Mouse (Mus musculus) regulatory T cell (primary cell): ENCODE data around the gene Gxylt2.

Source experiments
- in situ Hi-C: fragments of 300-600 bp; cut with MboI, MseI; formaldehyde crosslinking; loops from one replicate; pipeline ENCODE4 v1.15.1; 2025; ENCODE audit warnings: high pct_unique_total_duplicates

Gene Gxylt2

GRCm38 (mm10) chr6:100704574-100705365 lies at the start of gene Gxylt2:
Gxylt2 (plus strand) TSS chr6:100704734.
- in situ Hi-C loops = loop anchor here (5.0 kb wide), 1 partner anchor 92 kb away; no protein-coding TSS in a partner anchor

GRCm38 (mm10) chr6:100660395-100660794 lies 44.1 kb upstream of the Gxylt2 start:
- in situ Hi-C loops = no loop called here

GRCm38 (mm10) chr6:100662224-100662623 lies 42.3 kb upstream of the Gxylt2 start:
- in situ Hi-C loops = no loop called here

- in situ Hi-C loops = loop anchor here (5.0 kb wide), 1 partner anchor 210 kb away; no protein-coding TSS in a partner anchor
Measured at GRCm38 (mm10) chr6:100667644-100668043, 36.9 kb upstream of the Gxylt2 start.

GRCm38 (mm10) chr6:100668858-100669257 lies 35.7 kb upstream of the Gxylt2 start:
- in situ Hi-C loops = loop anchor here (5.0 kb wide), 1 partner anchor 208 kb away; no protein-coding TSS in a partner anchor

GRCm38 (mm10) chr6:100670370-100670841 lies 34.1 kb upstream of the Gxylt2 start:
- in situ Hi-C loops = no loop called here

GRCm38 (mm10) chr6:100670880-100671344 lies 33.6 kb upstream of the Gxylt2 start, which contains the start of gene Shq1:
Shq1 (minus strand) TSS chr6:100671157.
- in situ Hi-C loops = no loop called here

- in situ Hi-C loops = no loop called here
Measured at GRCm38 (mm10) chr6:100671401-100671800, 33.1 kb upstream of the Gxylt2 start.

- in situ Hi-C loops = no loop called here
Measured at GRCm38 (mm10) chr6:100674974-100675373, 29.6 kb upstream of the Gxylt2 start.

GRCm38 (mm10) chr6:100676461-100676860 lies 28.1 kb upstream of the Gxylt2 start:
- in situ Hi-C loops = no loop called here

- in situ Hi-C loops = no loop called here
Measured at GRCm38 (mm10) chr6:100678636-100679035, 25.9 kb upstream of the Gxylt2 start.

GRCm38 (mm10) chr6:100686341-100686740 lies 18.2 kb upstream of the Gxylt2 start:
- in situ Hi-C loops = no loop called here

GRCm38 (mm10) chr6:100699986-100700385 lies 4.5 kb upstream of the Gxylt2 start:
- in situ Hi-C loops = no loop called here

GRCm38 (mm10) chr6:100700774-100701173 lies 3.8 kb upstream of the Gxylt2 start:
- in situ Hi-C loops = no loop called here

GRCm38 (mm10) chr6:100704197-100704573 lies 349 bp upstream of the Gxylt2 start:
- in situ Hi-C loops = no loop called here

- in situ Hi-C loops = loop anchor here (5.0 kb wide), 1 partner anchor 93 kb away; no protein-coding TSS in a partner anchor
Measured at GRCm38 (mm10) chr6:100705366-100705811, 855 bp downstream of the Gxylt2 start.

GRCm38 (mm10) chr6:100706861-100707260 lies 2.3 kb downstream of the Gxylt2 start:
- in situ Hi-C loops = loop anchor here (5.0 kb wide), 1 partner anchor 95 kb away; no protein-coding TSS in a partner anchor

GRCm38 (mm10) chr6:100707557-100707956 lies 3.0 kb downstream of the Gxylt2 start:
- in situ Hi-C loops = loop anchor here (5.0 kb wide), 1 partner anchor 95 kb away; no protein-coding TSS in a partner anchor

- in situ Hi-C loops = loop anchor here (5.0 kb wide), 1 partner anchor 96 kb away; no protein-coding TSS in a partner anchor
Measured at GRCm38 (mm10) chr6:100708248-100708647, 3.7 kb downstream of the Gxylt2 start.

GRCm38 (mm10) chr6:100708996-100709395 lies 4.5 kb downstream of the Gxylt2 start:
- in situ Hi-C loops = loop anchor here (5.0 kb wide), 1 partner anchor 97 kb away; no protein-coding TSS in a partner anchor

- in situ Hi-C loops = loop anchor here (5.0 kb wide), 1 partner anchor 97 kb away; no protein-coding TSS in a partner anchor
Measured at GRCm38 (mm10) chr6:100709483-100709882, 4.9 kb downstream of the Gxylt2 start.

- in situ Hi-C loops = no loop called here
Measured at GRCm38 (mm10) chr6:100710170-100710569, 5.6 kb downstream of the Gxylt2 start.
